Mouse (Mus musculus): ENCODE results near the gene Wrap73. TPM values are rescaled to one million over a fixed set of nuclear protein-coding genes. Genes with fewer than 3 reads are reported as not detected.

Wrap73 gene
- polyA plus RNA-seq, 1 experiment from 2014 or later = 41.9 TPM

Other genes starting within 250 kb of the Wrap73 start
- gene A430005L14Rik, start 185.1 kb upstream of the Wrap73 start, polyA plus RNA-seq (2015; fragmentation: Nextera tagmentation; extraction: Ambion mirVana) = 52.8 and 56.6 TPM in 2 replicates
- gene Dffb, start 167.2 kb upstream of the Wrap73 start, polyA plus RNA-seq (2015; fragmentation: Nextera tagmentation; extraction: Ambion mirVana) = 11.3 and 12.6 TPM in 2 replicates
- 15.6 and 17.5 TPM in 2 replicates for gene Cep104, start 167.2 kb upstream of the Wrap73 start, polyA plus RNA-seq (2015; fragmentation: Nextera tagmentation; extraction: Ambion mirVana)
- gene Lrrc47, start 130.6 kb upstream of the Wrap73 start, polyA plus RNA-seq (2015; fragmentation: Nextera tagmentation; extraction: Ambion mirVana) = 19.2 and 20.5 TPM in 2 replicates
- gene Smim1, start 116.1 kb upstream of the Wrap73 start, polyA plus RNA-seq (2015; fragmentation: Nextera tagmentation; extraction: Ambion mirVana) = 18.3 and 21.1 TPM in 2 replicates
- gene Ccdc27, start 99.7 kb upstream of the Wrap73 start, polyA plus RNA-seq (2015; fragmentation: Nextera tagmentation; extraction: Ambion mirVana) = not detected in 2 replicates
- 0.04 and 0.17 TPM in 2 replicates for gene Trp73, start 2.2 kb upstream of the Wrap73 start, polyA plus RNA-seq (2015; fragmentation: Nextera tagmentation; extraction: Ambion mirVana)
- 181 and 193 TPM in 2 replicates for gene Tprgl, start 18.3 kb downstream of the Wrap73 start, polyA plus RNA-seq (2015; fragmentation: Nextera tagmentation; extraction: Ambion mirVana)
- gene Megf6, start 28.4 kb downstream of the Wrap73 start, polyA plus RNA-seq (2015; fragmentation: Nextera tagmentation; extraction: Ambion mirVana) = 10.7 and 11.7 TPM in 2 replicates
- gene Arhgef16, start 159.3 kb downstream of the Wrap73 start, polyA plus RNA-seq (2015; fragmentation: Nextera tagmentation; extraction: Ambion mirVana) = 0.91 and 9.6 TPM in 2 replicates
- not detected in 2 replicates for gene B230104I21Rik, start 193.8 kb downstream of the Wrap73 start, polyA plus RNA-seq (2015; fragmentation: Nextera tagmentation; extraction: Ambion mirVana)

Measured in neural tube, embryonic 15.5 days (tissue).